9 mouse cellular contexts compared by ENCODE assay signal in the genomic region with DNA sequence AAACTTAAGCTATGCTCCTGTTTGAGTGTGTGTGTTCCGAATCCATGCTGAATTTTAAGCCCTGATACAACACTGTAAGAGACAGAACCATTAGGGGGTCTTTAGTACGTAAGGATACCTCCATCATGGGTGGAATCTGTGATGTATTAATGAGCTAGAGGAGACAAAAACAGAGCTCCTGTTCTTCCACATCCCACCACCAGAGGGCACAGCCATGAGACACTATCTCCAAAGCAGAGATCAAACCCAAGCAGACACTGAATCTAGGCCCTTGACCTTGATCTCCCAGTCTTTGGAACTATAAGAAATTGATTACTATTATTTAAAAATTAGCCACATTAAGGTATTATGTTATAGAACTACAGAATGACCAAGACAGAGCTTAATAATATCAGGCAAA.
DNase-seq lines count a peak whose midpoint lies in the region; ATAC-seq and TF ChIP-seq lines count a peak whose summit lies in the region.
"Had no signal": no experiment of that assay in that cellular context is flagged by ENCODE, and none has a peak within 500 bp of the region (broad histone marks: within the 10 kb centered on the region; RNA-seq: fewer than 3 reads in every experiment).

No protein-coding gene starts in this region.

- TF ChIP-seq EP300 in liver, embryonic 14.5 days (IDR thresholded peaks at IDR 0.05; ENCODE audit: low read depth), result no peak

- TF ChIP-seq CTCF in kidney, postnatal 0 days (IDR thresholded peaks at IDR 0.05; ENCODE audit: low read depth), result peak; percentile 55; the same call in 1 of the 2 replicates
- peak; percentile 43 for TF ChIP-seq CTCF in liver, embryonic 14.5 days (IDR thresholded peaks at IDR 0.05; ENCODE audit: low read depth)

- no peak overlapping the region for H3K4me3 ChIP-seq in kidney, postnatal 0 days (replicated peaks; ENCODE audit: low read depth, low read length)
- H3K4me3 ChIP-seq in kidney, embryonic 16.5 days (ENCODE audit: low read length), result no peak overlapping the region
- H3K4me3 ChIP-seq in liver, embryonic 14.5 days (ENCODE audit: insufficient read depth in 1 of 2, low read depth in 2 of 2, low read length in 2 of 2), result no peak overlapping the region
- H3K4me3 ChIP-seq: limb, embryonic 15.5 days had no signal

- H3K36me3 ChIP-seq in kidney, postnatal 0 days (ENCODE audit: insufficient read depth, low read length), result no peaks in the 10 kb centered on the region
- H3K36me3 ChIP-seq in kidney, embryonic 16.5 days (ENCODE audit: insufficient read depth, low read length), result no peaks in the 10 kb centered on the region
- no peaks in the 10 kb centered on the region for H3K36me3 ChIP-seq in liver, embryonic 14.5 days (replicated peaks; ENCODE audit: control insufficient read depth, insufficient read depth, low read depth)
- H3K36me3 ChIP-seq: limb, embryonic 15.5 days had no signal

- WGBS in kidney, postnatal 0 days, result 56% methylated on average over 2 of the region's 2 CpGs
- 60% methylated on average over 2 of the region's 2 CpGs for WGBS in kidney, embryonic 16.5 days
- 32% methylated on average over 2 of the region's 2 CpGs for WGBS in liver, embryonic 14.5 days (ENCODE audit: insufficient replicate concordance)

- no peak overlapping the region for H3K27ac ChIP-seq in kidney, postnatal 0 days
- H3K27ac ChIP-seq in kidney, embryonic 16.5 days (ENCODE audit: low read length), result no peak overlapping the region
- H3K27ac ChIP-seq in liver, embryonic 14.5 days, result no peak overlapping the region
- H3K27ac ChIP-seq: limb, embryonic 15.5 days had no signal

- no peak overlapping the region for H3K4me2 ChIP-seq in kidney, postnatal 0 days (ENCODE audit: low read length)
- no peak overlapping the region for H3K4me2 ChIP-seq in kidney, embryonic 16.5 days (replicated peaks; ENCODE audit: low read depth, low read length)
- H3K4me2 ChIP-seq in liver, embryonic 14.5 days (ENCODE audit: low read depth), result no peak overlapping the region
- H3K4me2 ChIP-seq: limb, embryonic 15.5 days had no signal

- no peak overlapping the region for H3K9ac ChIP-seq in kidney, postnatal 0 days (ENCODE audit: low read depth, low read length)
- H3K9ac ChIP-seq in kidney, embryonic 16.5 days (replicated peaks; ENCODE audit: low read length), result no peak overlapping the region
- H3K9ac ChIP-seq in liver, embryonic 14.5 days (replicated peaks), result no peak overlapping the region
- H3K9ac ChIP-seq: limb, embryonic 15.5 days had no signal

- no peaks in the 10 kb centered on the region for H3K9me3 ChIP-seq in kidney, postnatal 0 days (replicated peaks; ENCODE audit: low read length)
- H3K9me3 ChIP-seq in kidney, embryonic 16.5 days (ENCODE audit: low read length), result no peaks in the 10 kb centered on the region
- H3K9me3 ChIP-seq in liver, embryonic 14.5 days (ENCODE audit: control insufficient read depth, low read length), result no peaks in the 10 kb centered on the region
- H3K9me3 ChIP-seq: limb, embryonic 15.5 days had no signal

- no peaks in the 10 kb centered on the region for H3K27me3 ChIP-seq in kidney, postnatal 0 days (ENCODE audit: insufficient read depth, low read length)
- no peaks in the 10 kb centered on the region for H3K27me3 ChIP-seq in kidney, embryonic 16.5 days (ENCODE audit: insufficient read depth, low read length)
- H3K27me3 ChIP-seq in liver, embryonic 14.5 days (ENCODE audit: control insufficient read depth, insufficient read depth, low read length), result no peaks in the 10 kb centered on the region
- H3K27me3 ChIP-seq: limb, embryonic 15.5 days had no signal

- peak; percentile 17 to 22 for DNase-seq in cerebellum, adult 18-20 months
- DNase-seq in cerebellum, adult 9-11 months, result no peak
- peak; percentile 5 for DNase-seq in kidney, postnatal 0 days (ENCODE audit: low spot score)
- peak; percentile 23 for DNase-seq in 416B (ENCODE audit: low read depth)
- DNase-seq in cerebellum, postnatal 36 days, result peak; percentile 19 to 24
- no peak for DNase-seq in liver, embryonic 14.5 days (ENCODE audit: low read depth in 3 of 3, low spot score in 3 of 3)
- no peak for DNase-seq in gastrocnemius, adult 8-10 months (ENCODE audit: low spot score in 2 of 2)

- H3K4me1 ChIP-seq in kidney, postnatal 0 days (replicated peaks; ENCODE audit: insufficient read depth, low read length), result no peaks in the 10 kb centered on the region
- H3K4me1 ChIP-seq in kidney, embryonic 16.5 days (ENCODE audit: insufficient read depth, low read length), result no peaks in the 10 kb centered on the region
- no peaks in the 10 kb centered on the region for H3K4me1 ChIP-seq in liver, embryonic 14.5 days (replicated peaks; ENCODE audit: control insufficient read depth in 2 of 2, insufficient read depth in 2 of 2, low read length in 1 of 2)
- H3K4me1 ChIP-seq: limb, embryonic 15.5 days had no signal

- ATAC-seq in kidney, postnatal 0 days (replicated peaks; ENCODE audit: low FRiP score, low read depth), result no peak
- no peak for ATAC-seq in kidney, embryonic 16.5 days (ENCODE audit: low FRiP score, low TSS enrichment)
- no peak for ATAC-seq in liver, embryonic 14.5 days (ENCODE audit: insufficient read depth)

Comparison
In these comparisons a context has a peak if more than half of its experiments do, and no peak if none do; other contexts are left out.
1. DNase-seq: peak in cerebellum, adult 18-20 months (2 of 2), kidney, postnatal 0 days (single experiment), 416B (single experiment) and cerebellum, postnatal 36 days (2 of 2); none in cerebellum, adult 9-11 months (single experiment), liver, embryonic 14.5 days (0 of 3) and gastrocnemius, adult 8-10 months (0 of 2).